ENCODE assay signal across 8 mouse cellular contexts in genomic region chr10:117393196-117393890, GRCm38 (mm10). TPM values are rescaled to one million over a fixed set of nuclear protein-coding genes. Genes with fewer than 3 reads are reported as not detected.
DNase-seq lines count a peak whose midpoint lies in the region; ATAC-seq and TF ChIP-seq lines count a peak whose summit lies in the region.

No protein-coding gene starts in this region.

- H3K4me3 ChIP-seq in lung, postnatal 0 days (ENCODE audit: low read depth, low read length), result peak overlapping the region; percentile 33

- no peaks in the 10 kb centered on the region for H3K4me1 ChIP-seq in lung, postnatal 0 days (ENCODE audit: insufficient read depth, low read depth, low read length)

- H3K36me3 ChIP-seq in lung, postnatal 0 days (ENCODE audit: insufficient read depth, low read length), result no peaks in the 10 kb centered on the region

- H3K27ac ChIP-seq in lung, postnatal 0 days (ENCODE audit: low read length), result 0 out of 2 replicates have a peak overlapping the region, but pooled peaks have one; percentile 54

- DNase-seq in adrenal gland, adult (ENCODE audit: inconsistent age in 2 of 2, low spot score in 1 of 2), result peak; percentile 27 to 79
- no peak for DNase-seq in adrenal gland, adult 8-10 months
- peak; percentile 26 for DNase-seq in adrenal gland, postnatal 25 days
- DNase-seq in heart, adult 18-20 months, result peak; percentile 40 to 62
- DNase-seq in kidney, adult 11 months, result peak; percentile 24
- DNase-seq in lung, postnatal 0 days (ENCODE audit: low spot score), result peak; percentile 95
- DNase-seq in retina, embryonic 14.5 days (ENCODE audit: low spot score), result peak; percentile 65
- no peak for DNase-seq in right cerebral cortex, postnatal 25 days

- TF ChIP-seq CTCF in lung, postnatal 0 days (IDR thresholded peaks at IDR 0.05), result no peak

- WGBS in lung, postnatal 0 days, result 1% methylated on average over 26 of the region's 27 CpGs

- peak overlapping the region; percentile 58 for H3K4me2 ChIP-seq in lung, postnatal 0 days (replicated peaks; ENCODE audit: low read depth, low read length)

- no peak overlapping the region for H3K9ac ChIP-seq in lung, postnatal 0 days (replicated peaks; ENCODE audit: low read depth)

- peak; percentile 45; the same call in 1 of the 2 replicates for TF ChIP-seq EP300 in lung, postnatal 0 days (IDR thresholded peaks at IDR 0.05)

- no peaks in the 10 kb centered on the region for H3K9me3 ChIP-seq in lung, postnatal 0 days (ENCODE audit: low read length)

- H3K27me3 ChIP-seq in lung, postnatal 0 days (replicated peaks; ENCODE audit: insufficient read depth, low read length), result no peaks in the 10 kb centered on the region

- ATAC-seq in lung, postnatal 0 days, result peak; percentile 89

RNA-seq across cellular contexts. Expression of gene Cpsf6, which starts 13.5 kb away (rescaled TPM):
- 10 to 100 TPM; 62.6 to 94.5 (median 80.2) TPM for total RNA-seq in adrenal gland, adult 8-10 months (2022)
- total RNA-seq in adrenal gland, postnatal 25 days (2021), result 86.5 and 98.2 TPM in 2 replicates
- total RNA-seq in heart, adult 18-20 months (2021), result 10 to 100 TPM; 31.3 to 34.7 TPM
- 61.0 and 67.6 TPM in 2 replicates for polyA plus RNA-seq in lung, postnatal 0 days (2015; fragmentation: Nextera tagmentation; extraction: Ambion mirVana)

Comparison
In these comparisons a context has a peak if more than half of its experiments do, and no peak if none do; other contexts are left out.
1. DNase-seq: peak in adrenal gland, adult (2 of 2), adrenal gland, postnatal 25 days (single experiment), heart, adult 18-20 months (2 of 2), kidney, adult 11 months (single experiment), lung, postnatal 0 days (single experiment) and retina, embryonic 14.5 days (single experiment); none in adrenal gland, adult 8-10 months (single experiment) and right cerebral cortex, postnatal 25 days (single experiment).